16 mouse cellular contexts compared by ENCODE assay signal in genomic region chr17:15055925-15056324, GRCm38 (mm10). TPM values are rescaled to one million over a fixed set of nuclear protein-coding genes. Genes with fewer than 3 reads are reported as not detected.
DNase-seq lines count a peak whose midpoint lies in the region; ATAC-seq and TF ChIP-seq lines count a peak whose summit lies in the region.
"Had no signal": no experiment of that assay in that cellular context is flagged by ENCODE, and none has a peak within 500 bp of the region (broad histone marks: within the 10 kb centered on the region; RNA-seq: fewer than 3 reads in every experiment).

No protein-coding gene starts in this region.

- H3K9me3 ChIP-seq in forebrain, postnatal 0 days (ENCODE audit: low read length) = no peaks in the 10 kb centered on the region
- H3K9me3 ChIP-seq in forebrain, embryonic 11.5 days (ENCODE audit: control insufficient read depth, low read length) = no peaks in the 10 kb centered on the region
- H3K9me3 ChIP-seq: limb, embryonic 15.5 days; midbrain, embryonic 12.5 days had no signal

- no peaks in the 10 kb centered on the region for H3K4me1 ChIP-seq in forebrain, postnatal 0 days (ENCODE audit: insufficient read depth)
- H3K4me1 ChIP-seq in forebrain, embryonic 11.5 days (replicated peaks; ENCODE audit: control insufficient read depth, insufficient read depth, low read length) = no peaks in the 10 kb centered on the region
- no peaks in the 10 kb centered on the region for H3K4me1 ChIP-seq in lung, adult 2 months (ENCODE audit: control insufficient read depth, insufficient read depth, low read length)
- H3K4me1 ChIP-seq: limb, embryonic 15.5 days; midbrain, embryonic 12.5 days had no signal

- peak; percentile 72 for ATAC-seq in forebrain, postnatal 0 days
- ATAC-seq in forebrain, embryonic 11.5 days (replicated peaks; ENCODE audit: low FRiP score) = no peak
- no peak for ATAC-seq in CD4-positive, CD25-positive, alpha-beta regulatory T cell, adult 4 months
- ATAC-seq: inflammation-experienced regulatory T-cells, adult 6 months had no signal

- 56% methylated on average over 4 of the region's 4 CpGs for WGBS in forebrain, postnatal 0 days
- 88% methylated on average over 4 of the region's 4 CpGs for WGBS in forebrain, embryonic 11.5 days
- 73% methylated on average over 4 of the region's 4 CpGs for WGBS in lung, adult 2 months

- peaks cover 36% of the 10 kb centered on the region for H3K36me3 ChIP-seq in forebrain, postnatal 0 days (ENCODE audit: insufficient read depth)
- no peaks in the 10 kb centered on the region; the same call in 1 of the 2 replicates for H3K36me3 ChIP-seq in forebrain, embryonic 11.5 days (ENCODE audit: control insufficient read depth, insufficient read depth, low read length)

- TF ChIP-seq POLR2A in lung, adult 2 months (IDR thresholded peaks at IDR 0.05; ENCODE audit: borderline replicate concordance, extremely low read depth, low read depth, low read length) = no peak

- no peaks in the 10 kb centered on the region for H3K27me3 ChIP-seq in forebrain, postnatal 0 days (ENCODE audit: insufficient read depth, low read length)
- H3K27me3 ChIP-seq in forebrain, embryonic 11.5 days (ENCODE audit: control insufficient read depth, insufficient read depth, low read length) = no peaks in the 10 kb centered on the region
- H3K27me3 ChIP-seq: limb, embryonic 15.5 days; midbrain, embryonic 12.5 days had no signal

- H3K27ac ChIP-seq in forebrain, postnatal 0 days (ENCODE audit: low read depth, low read length) = no peak overlapping the region
- H3K27ac ChIP-seq in forebrain, embryonic 11.5 days (ENCODE audit: low read depth, low read length) = no peak overlapping the region
- H3K27ac ChIP-seq: kidney, postnatal 0 days; limb, embryonic 15.5 days; midbrain, embryonic 12.5 days had no signal

- no peak overlapping the region for H3K4me3 ChIP-seq in forebrain, postnatal 0 days (ENCODE audit: low read depth, low read length)
- no peak overlapping the region for H3K4me3 ChIP-seq in forebrain, embryonic 11.5 days (ENCODE audit: low read depth, low read length)
- no peak overlapping the region for H3K4me3 ChIP-seq in lung, adult 2 months (replicated peaks; ENCODE audit: extremely low read depth, low read depth, low read length)
- H3K4me3 ChIP-seq: erythroblast, embryonic 14.5 days; limb, embryonic 15.5 days; midbrain, embryonic 12.5 days had no signal

- H3K9ac ChIP-seq in forebrain, postnatal 0 days = no peak overlapping the region
- no peak overlapping the region for H3K9ac ChIP-seq in forebrain, embryonic 11.5 days (ENCODE audit: low read length)
- H3K9ac ChIP-seq: limb, embryonic 15.5 days; midbrain, embryonic 12.5 days had no signal

- no peak overlapping the region for H3K4me2 ChIP-seq in forebrain, postnatal 0 days (ENCODE audit: low read depth)
- no peak overlapping the region for H3K4me2 ChIP-seq in forebrain, embryonic 11.5 days (ENCODE audit: low read depth, low read length, severe bottlenecking)
- H3K4me2 ChIP-seq: limb, embryonic 15.5 days; midbrain, embryonic 12.5 days had no signal

- peak; percentile 62 for DNase-seq in forebrain, postnatal 0 days
- no peak for DNase-seq in forebrain, embryonic 11.5 days (ENCODE audit: low spot score)
- peak; percentile 11 for DNase-seq in lung, postnatal 10 days
- DNase-seq in lung, adult 2 months = no peak
- DNase-seq in frontal cortex, adult 2 months (ENCODE audit: extremely low spot score in 1 of 2, low spot score in 1 of 2) = peak; percentile 43 to 54
- peak; percentile 42 to 61 for DNase-seq in layer of hippocampus, postnatal 25 days (ENCODE audit: extremely low spot score in 1 of 2, low spot score in 1 of 2)
- no peak for DNase-seq in cerebellum, postnatal 4 days (ENCODE audit: low spot score in 2 of 2)
- DNase-seq: cerebellum, adult 2 months; embryo, embryonic 11 days had no signal

- no peak for TF ChIP-seq CTCF in forebrain, postnatal 0 days (IDR thresholded peaks at IDR 0.05; ENCODE audit: low read depth)
- no peak for TF ChIP-seq CTCF in lung, adult 2 months (IDR thresholded peaks at IDR 0.05; ENCODE audit: insufficient read depth, low read length)

RNA-seq across cellular contexts. Expression of gene Gm3448, which starts 14.6 kb away (rescaled TPM):
- total RNA-seq in forebrain, postnatal 0 days (2014; rRNA removed) = 6.2 TPM in 2 replicates
- 1.9 and 2.2 TPM in 2 replicates for polyA plus RNA-seq in forebrain, postnatal 0 days (2015; fragmentation: Nextera tagmentation; extraction: Ambion mirVana)
- polyA plus RNA-seq in forebrain, embryonic 11.5 days (2014; fragmentation: Nextera tagmentation; extraction: Ambion mirVana) = 4.2 and 4.6 TPM in 2 replicates
- polyA plus RNA-seq in lung, adult 2 months (2012; rRNA removed) = 0.51 and 0.90 TPM in 2 replicates
- polyA plus RNA-seq in frontal cortex, adult 2 months (2012; rRNA removed) = 4.0 and 4.9 TPM in 2 replicates
- 10 to 100 TPM in 1 of 2 experiments, 1 to 10 TPM in 1; 6.8 to 10.5 TPM for total RNA-seq in layer of hippocampus, postnatal 25 days (2021)
- polyA plus RNA-seq in CD4-positive, CD25-positive, alpha-beta regulatory T cell, adult 4 months (2017; shearing (Covaris generic)) = 1 to 10 TPM; 1.1 to 2.0 TPM

RNA-seq across cellular contexts. Expression of gene Tcte3, which starts 14.6 kb away (rescaled TPM):
- total RNA-seq in forebrain, postnatal 0 days (2014; rRNA removed) = not detected in 2 replicates
- polyA plus RNA-seq in forebrain, postnatal 0 days (2015; fragmentation: Nextera tagmentation; extraction: Ambion mirVana) = 1.2 TPM in 1 of 2 replicates, not detected in the other
- not detected in 2 replicates for polyA plus RNA-seq in forebrain, embryonic 11.5 days (2014; fragmentation: Nextera tagmentation; extraction: Ambion mirVana)
- polyA plus RNA-seq in lung, adult 2 months (2012; rRNA removed) = 0.19 TPM in 1 of 2 replicates, not detected in the other
- 0.36 and 0.95 TPM in 2 replicates for polyA plus RNA-seq in frontal cortex, adult 2 months (2012; rRNA removed)
- 1 to 10 TPM in 1 of 2 experiments, not detected in 1; 1.1 TPM for total RNA-seq in layer of hippocampus, postnatal 25 days (2021)
- 1 to 10 TPM; 3.0 to 3.9 TPM for polyA plus RNA-seq in CD4-positive, CD25-positive, alpha-beta regulatory T cell, adult 4 months (2017; shearing (Covaris generic))
- polyA plus RNA-seq: cerebellum, adult 2 months; heart, postnatal 0 days; kidney, postnatal 0 days; midbrain, embryonic 12.5 days had no signal

RNA-seq across cellular contexts. Expression of gene Ermard, which starts 14.9 kb away (rescaled TPM):
- 37.5 and 39.8 TPM in 2 replicates for total RNA-seq in forebrain, postnatal 0 days (2014; rRNA removed)
- polyA plus RNA-seq in forebrain, postnatal 0 days (2015; fragmentation: Nextera tagmentation; extraction: Ambion mirVana) = 30.5 and 48.3 TPM in 2 replicates
- polyA plus RNA-seq in forebrain, embryonic 11.5 days (2014; fragmentation: Nextera tagmentation; extraction: Ambion mirVana) = 98.2 and 107 TPM in 2 replicates
- polyA plus RNA-seq in lung, adult 2 months (2012; rRNA removed) = 31.6 and 50.8 TPM in 2 replicates
- polyA plus RNA-seq in frontal cortex, adult 2 months (2012; rRNA removed) = 71.7 and 72.2 TPM in 2 replicates
- 10 to 100 TPM; 44.9 to 72.4 TPM for total RNA-seq in layer of hippocampus, postnatal 25 days (2021)
- 100 to 1,000 TPM; 128 to 152 TPM for polyA plus RNA-seq in CD4-positive, CD25-positive, alpha-beta regulatory T cell, adult 4 months (2017; shearing (Covaris generic))

RNA-seq across cellular contexts. Expression of gene Gm3435, which starts 45.9 kb away (rescaled TPM):
- 4.4 and 5.8 TPM in 2 replicates for total RNA-seq in forebrain, postnatal 0 days (2014; rRNA removed)
- polyA plus RNA-seq in forebrain, postnatal 0 days (2015; fragmentation: Nextera tagmentation; extraction: Ambion mirVana) = 8.4 and 10.3 TPM in 2 replicates
- polyA plus RNA-seq in forebrain, embryonic 11.5 days (2014; fragmentation: Nextera tagmentation; extraction: Ambion mirVana) = 6.7 and 9.2 TPM in 2 replicates
- polyA plus RNA-seq in lung, adult 2 months (2012; rRNA removed) = 0.53 and 3.1 TPM in 2 replicates
- 8.5 and 9.2 TPM in 2 replicates for polyA plus RNA-seq in frontal cortex, adult 2 months (2012; rRNA removed)
- 1 to 10 TPM; 2.1 to 3.8 TPM for total RNA-seq in layer of hippocampus, postnatal 25 days (2021)
- polyA plus RNA-seq in CD4-positive, CD25-positive, alpha-beta regulatory T cell, adult 4 months (2017; shearing (Covaris generic)) = 10 to 100 TPM in 1 of 2 experiments, 1 to 10 TPM in 1; 9.3 to 14.1 TPM

Comparison
In these comparisons a context has a peak if more than half of its experiments do, and no peak if none do; other contexts are left out.
1. DNase-seq: peak in forebrain, postnatal 0 days (single experiment), lung, postnatal 10 days (single experiment), frontal cortex, adult 2 months (2 of 2) and layer of hippocampus, postnatal 25 days (2 of 2); none in forebrain, embryonic 11.5 days (single experiment), lung, adult 2 months (single experiment) and cerebellum, postnatal 4 days (0 of 2).